20 mouse cellular contexts compared by ENCODE assay signal in genomic region chr6:147539056-147539600, GRCm38 (mm10).
DNase-seq lines count a peak whose midpoint lies in the region; ATAC-seq and TF ChIP-seq lines count a peak whose summit lies in the region.
"Had no signal": no experiment of that assay in that cellular context is flagged by ENCODE, and none has a peak within 500 bp of the region (broad histone marks: within the 10 kb centered on the region; RNA-seq: fewer than 3 reads in every experiment).

No protein-coding gene starts in this region.

- no peaks in the 10 kb centered on the region for H3K4me1 ChIP-seq in kidney, embryonic 15.5 days
- no peaks in the 10 kb centered on the region for H3K4me1 ChIP-seq in testis, adult 2 months (ENCODE audit: control insufficient read depth, insufficient read depth, low read length)
- H3K4me1 ChIP-seq: forebrain, embryonic 10.5 days; hindbrain, embryonic 15.5 days; liver, embryonic 12.5 days; midbrain, embryonic 13.5 days; neural tube, embryonic 13.5 days had no signal

- peak; percentile 15 to 49 for DNase-seq in cerebellum, postnatal 25 days
- no peak for DNase-seq in cerebellum, postnatal 4 days (ENCODE audit: low spot score in 2 of 2)
- DNase-seq in kidney, adult 8-10 months = peak; percentile 11 to 52
- no peak for DNase-seq in testis, postnatal 10 days (ENCODE audit: low spot score)
- DNase-seq in large intestine, adult 2 months (ENCODE audit: low read depth, low spot score) = peak; percentile 27
- no peak for DNase-seq in left cerebral cortex, adult 2 months (ENCODE audit: extremely low spot score in 1 of 2, low spot score in 2 of 2)
- DNase-seq: adrenal gland, adult 8-10 months; cerebellum, adult 9-11 months; forebrain, postnatal 0 days; heart, postnatal 36 days; right cerebral cortex, adult 18-20 months; thymus, postnatal 25 days had no signal

- no peaks in the 10 kb centered on the region for H3K27me3 ChIP-seq in kidney, embryonic 15.5 days
- no peaks in the 10 kb centered on the region for H3K27me3 ChIP-seq in testis, adult 2 months (ENCODE audit: control insufficient read depth, insufficient read depth, low read length)
- H3K27me3 ChIP-seq: hindbrain, embryonic 15.5 days; liver, embryonic 12.5 days; midbrain, embryonic 13.5 days; neural tube, embryonic 13.5 days had no signal

- H3K9ac ChIP-seq in kidney, embryonic 15.5 days = no peak overlapping the region
- H3K9ac ChIP-seq: forebrain, postnatal 0 days; hindbrain, embryonic 15.5 days; liver, embryonic 12.5 days; midbrain, embryonic 13.5 days; neural tube, embryonic 13.5 days had no signal

- ATAC-seq in kidney, embryonic 15.5 days (replicated peaks; ENCODE audit: low FRiP score) = no peak
- ATAC-seq: forebrain, postnatal 0 days; intestine, embryonic 16.5 days; liver, embryonic 12.5 days; midbrain, embryonic 13.5 days had no signal

- H3K4me2 ChIP-seq in kidney, embryonic 15.5 days = no peak overlapping the region
- H3K4me2 ChIP-seq: hindbrain, embryonic 15.5 days; liver, embryonic 12.5 days; midbrain, embryonic 13.5 days; neural tube, embryonic 13.5 days had no signal

- intact Hi-C loops in left cerebral cortex, adult 2 months (cut with DNase I) = no loop called here

- WGBS in kidney, embryonic 15.5 days = 79% methylated on average over 7 of the region's 7 CpGs
- WGBS in large intestine, adult 2 months = 44% methylated on average over 7 of the region's 7 CpGs

- TF ChIP-seq POLR2A in testis, adult 2 months (IDR thresholded peaks at IDR 0.05; ENCODE audit: control insufficient read depth, low read depth, low read length) = no peak

- H3K36me3 ChIP-seq in kidney, embryonic 15.5 days = peaks cover 4% of the 10 kb centered on the region; the same call in 1 of the 2 replicates
- no peaks in the 10 kb centered on the region; the same call in 1 of the 2 replicates for H3K36me3 ChIP-seq in testis, adult 2 months (ENCODE audit: control insufficient read depth, insufficient read depth, low read length)
- H3K36me3 ChIP-seq: forebrain, embryonic 10.5 days; liver, embryonic 12.5 days had no signal

- H3K4me3 ChIP-seq in kidney, embryonic 15.5 days (replicated peaks) = no peak overlapping the region
- peak overlapping the region; percentile 49; the same call in 1 of the 2 replicates for H3K4me3 ChIP-seq in testis, adult 2 months (ENCODE audit: control insufficient read depth, low read depth, low read length)
- no peak overlapping the region for H3K4me3 ChIP-seq in left cerebral cortex, adult 2 months
- H3K4me3 ChIP-seq: forebrain, embryonic 10.5 days; hindbrain, embryonic 15.5 days; liver, embryonic 12.5 days; midbrain, embryonic 13.5 days; neural tube, embryonic 13.5 days had no signal

- no peak for TF ChIP-seq CTCF in testis, adult 2 months (IDR thresholded peaks at IDR 0.05; ENCODE audit: control insufficient read depth, insufficient read depth, insufficient replicate concordance, low read depth, low read length)
- no peak for TF ChIP-seq CTCF in left cerebral cortex, adult 2 months (IDR thresholded peaks at IDR 0.05)

- 0 out of 2 replicates have a peak, but pooled peaks cover 2% of the 10 kb centered on the region for H3K9me3 ChIP-seq in kidney, embryonic 15.5 days (replicated peaks)
- H3K9me3 ChIP-seq: forebrain, embryonic 10.5 days; hindbrain, embryonic 15.5 days; liver, embryonic 12.5 days; midbrain, embryonic 13.5 days; neural tube, embryonic 13.5 days had no signal

- H3K27ac ChIP-seq in kidney, embryonic 15.5 days = no peak overlapping the region
- H3K27ac ChIP-seq in testis, adult 2 months (ENCODE audit: control insufficient read depth, insufficient read depth, low read depth, low read length) = no peak overlapping the region; the same call in 1 of the 2 replicates
- no peak overlapping the region for H3K27ac ChIP-seq in left cerebral cortex, adult 2 months
- H3K27ac ChIP-seq: forebrain, embryonic 10.5 days; hindbrain, embryonic 15.5 days; liver, embryonic 12.5 days; midbrain, embryonic 13.5 days; neural tube, embryonic 13.5 days had no signal

Comparison
In these comparisons a context has a peak if more than half of its experiments do, and no peak if none do; other contexts are left out.
1. DNase-seq: peak in cerebellum, postnatal 25 days (2 of 2), kidney, adult 8-10 months (2 of 2) and large intestine, adult 2 months (single experiment); none in cerebellum, postnatal 4 days (0 of 2), testis, postnatal 10 days (single experiment) and left cerebral cortex, adult 2 months (0 of 2).